Mouse (Mus musculus) embryonic facial prominence, embryonic 15.5 days (tissue): ENCODE results near the gene Itgb4. TPM values are rescaled to one million over a fixed set of nuclear protein-coding genes. Genes with fewer than 3 reads are reported as not detected.

ENCODE experiments used
- ATAC-seq: fragments of 200-750 bp; cut with Nextera tagmentation; 2 replicates; pipeline ENCODE4 v1.8.0; 2017; ENCODE audit warnings: low read depth, moderate TSS enrichment; ENCODE audit not compliant: insufficient number of reproducible peaks, low FRiP score, low TSS enrichment
- H3K27ac ChIP-seq: fragments of 300-500 bp; sonication (generic); replicated peaks from 2 replicates; pipeline ENCODE4 v1.5.1; 2015; ENCODE audit warnings: mild to moderate bottlenecking, inconsistent platforms
- H3K27me3 ChIP-seq: fragments of 300-500 bp; sonication (generic); 2 replicates; pipeline ENCODE4 v1.6.1; 2015; ENCODE audit warnings: inconsistent platforms
- H3K36me3 ChIP-seq: fragments of 300-500 bp; sonication (generic); 2 replicates; pipeline ENCODE4 v1.6.1; 2015; ENCODE audit warnings: mild to moderate bottlenecking, inconsistent platforms
- H3K4me1 ChIP-seq: fragments of 300-500 bp; sonication (generic); 2 replicates; pipeline ENCODE4 v1.6.1; 2015; ENCODE audit warnings: inconsistent platforms
- H3K4me2 ChIP-seq: fragments of 300-500 bp; sonication (generic); replicated peaks from 2 replicates; pipeline ENCODE4 v1.6.1; 2015; ENCODE audit warnings: mild to moderate bottlenecking, inconsistent platforms
- H3K4me3 ChIP-seq: fragments of 300-500 bp; sonication (generic); replicated peaks from 2 replicates; pipeline ENCODE4 v1.5.1; 2015; ENCODE audit warnings: mild to moderate bottlenecking, inconsistent platforms
- H3K9ac ChIP-seq: fragments of 300-500 bp; sonication (generic); 2 replicates; pipeline ENCODE4 v1.6.1; 2015; ENCODE audit warnings: inconsistent platforms
- H3K9me3 ChIP-seq: fragments of 300-500 bp; sonication (generic); replicated peaks from 2 replicates; pipeline ENCODE4 v1.6.1; 2016; ENCODE audit warnings: inconsistent platforms
- WGBS: fragments of 180-500 bp; shearing (Covaris S2); methylation state at CpG from one replicate; pipeline ENCODE4 v1.1.7; 2015; 5-methylcytosine and 5-hydroxymethylcytosine counted together
- polyA plus RNA-seq: library from polyadenylated mRNA; unstranded; fragments of >200 nt; fragmentation: Nextera tagmentation; extraction: Ambion mirVana; gene quantifications from 2 replicates; pipeline ENCODE4 v1.2.1, GENCODE M21; 2015

Gene Itgb4
- polyA plus RNA-seq, 1 experiment from 2014 or later = 21.5 TPM

DNA sequence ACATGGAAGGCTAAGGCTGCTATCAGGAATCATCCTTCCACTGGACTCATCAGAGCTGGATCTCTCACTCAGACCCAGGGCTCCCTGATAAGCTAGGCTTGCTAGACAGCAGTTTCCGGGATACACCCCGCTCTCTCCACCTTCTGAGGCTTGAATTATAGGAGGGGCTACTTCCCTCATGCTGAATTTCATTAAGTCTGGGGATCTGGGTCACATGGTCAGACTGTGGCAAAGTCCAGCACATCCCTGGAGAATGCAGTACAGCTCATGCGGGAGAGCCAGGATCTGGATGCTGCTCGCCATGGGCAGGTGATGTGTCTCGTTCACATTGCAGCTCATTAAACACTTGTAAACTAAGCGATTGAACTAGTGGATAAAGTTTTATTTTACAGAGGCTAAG lies 3.5 kb upstream of the Itgb4 start:
- Histone ChIP-seq H3K4me2 (no peak overlapping the region), H3K9ac (no peak overlapping the region), H3K4me3 (no peak overlapping the region), H3K27me3 (peaks cover 24% of the 10 kb centered on the region), H3K4me1 (peaks cover 19% of the 10 kb centered on the region), H3K27ac (no peak overlapping the region), H3K9me3 (no peaks in the 10 kb centered on the region), H3K36me3 (peaks cover 11% of the 10 kb centered on the region)
- no peak for ATAC-seq
- 70% methylated on average over 6 of the region's 6 CpGs for WGBS

- Histone ChIP-seq H3K4me2 (peak overlapping the region; percentile 80), H3K9me3 (no peaks in the 10 kb centered on the region), H3K36me3 (no peaks in the 10 kb centered on the region), H3K27ac (peak overlapping the region; percentile 44), H3K4me3 (peak overlapping the region; percentile 50), H3K9ac (peak overlapping the region; percentile 42), H3K27me3 (peaks cover 42% of the 10 kb centered on the region), H3K4me1 (peaks cover 15% of the 10 kb centered on the region)
- WGBS = 2% methylated on average over 18 of the region's 18 CpGs
- ATAC-seq = no peak
Measured at GRCm38 (mm10) chr11:115975083-115975420, 543 bp downstream of the Itgb4 start.

GRCm38 (mm10) chr11:115975544-115975943 lies 1.0 kb downstream of the Itgb4 start:
- peak overlapping the region; percentile 44; the same call in 1 of the 2 replicates for H3K27ac ChIP-seq
- no peaks in the 10 kb centered on the region for H3K9me3 ChIP-seq
- 33% methylated on average over 12 of the region's 12 CpGs for WGBS
- peak overlapping the region; percentile 50 for H3K4me3 ChIP-seq
- peak overlapping the region; percentile 80 for H3K4me2 ChIP-seq
- peaks cover 42% of the 10 kb centered on the region for H3K27me3 ChIP-seq
- no peak overlapping the region; the same call in 1 of the 2 replicates for H3K9ac ChIP-seq
- peaks cover 12% of the 10 kb centered on the region for H3K4me1 ChIP-seq
- no peaks in the 10 kb centered on the region for H3K36me3 ChIP-seq
- no peak for ATAC-seq

DNA sequence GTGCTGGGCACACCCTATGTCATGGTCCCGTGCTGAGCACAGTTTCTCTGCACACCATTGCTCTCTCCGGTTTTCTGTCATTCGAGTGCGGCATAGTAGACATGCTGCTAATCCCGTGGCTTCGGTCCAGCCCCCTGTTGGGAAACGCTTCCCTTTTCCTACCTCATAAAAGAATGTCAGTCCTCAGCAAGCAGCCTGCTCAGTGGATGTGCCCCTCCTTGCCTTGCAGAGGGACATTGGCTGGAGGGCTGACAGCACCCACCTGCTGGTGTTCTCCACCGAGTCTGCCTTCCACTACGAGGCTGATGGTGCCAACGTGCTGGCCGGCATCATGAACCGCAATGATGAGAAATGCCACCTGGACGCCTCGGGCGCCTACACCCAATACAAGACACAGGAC lies 8.0 kb downstream of the Itgb4 start:
- no peaks in the 10 kb centered on the region for H3K36me3 ChIP-seq
- H3K4me1 ChIP-seq = no peaks in the 10 kb centered on the region
- H3K4me2 ChIP-seq = no peak overlapping the region
- H3K27ac ChIP-seq = no peak overlapping the region
- no peak overlapping the region for H3K4me3 ChIP-seq
- no peak for ATAC-seq
- no peak overlapping the region for H3K9ac ChIP-seq
- 89% methylated on average over 15 of the region's 15 CpGs for WGBS
- no peaks in the 10 kb centered on the region for H3K9me3 ChIP-seq
- H3K27me3 ChIP-seq = 0 out of 2 replicates have a peak, but pooled peaks cover 5% of the 10 kb centered on the region

DNA sequence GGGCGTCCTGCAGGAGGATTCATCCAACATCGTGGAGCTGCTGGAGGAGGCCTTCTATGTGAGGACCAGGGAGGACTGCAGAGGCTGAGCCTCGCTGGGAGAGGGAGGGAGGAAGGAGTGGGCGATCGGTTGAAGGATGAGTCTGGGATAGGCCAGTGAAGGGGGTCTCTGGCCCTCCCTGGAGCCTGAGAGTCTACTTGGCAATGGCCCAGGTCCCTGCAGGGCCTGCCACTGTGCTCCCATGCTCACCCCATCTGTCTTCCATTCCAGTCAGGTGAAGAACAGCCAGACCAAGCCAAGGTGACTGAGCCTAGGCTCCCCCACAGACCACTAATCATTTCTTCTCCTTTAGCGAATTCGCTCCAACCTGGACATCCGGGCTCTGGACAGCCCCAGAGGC lies 8.8 kb downstream of the Itgb4 start:
- Histone ChIP-seq H3K9me3 (no peaks in the 10 kb centered on the region), H3K4me1 (no peaks in the 10 kb centered on the region), H3K27me3 (no peaks in the 10 kb centered on the region), H3K27ac (no peak overlapping the region), H3K36me3 (no peaks in the 10 kb centered on the region), H3K9ac (no peak overlapping the region), H3K4me2 (no peak overlapping the region), H3K4me3 (no peak overlapping the region)
- no peak; the same call in 1 of the 2 replicates for ATAC-seq
- WGBS = 86% methylated on average over 8 of the region's 8 CpGs

GRCm38 (mm10) chr11:115989686-115990085 lies 15.2 kb downstream of the Itgb4 start:
- ATAC-seq = no peak
- WGBS = 26% methylated on average over 15 of the region's 15 CpGs
- Histone ChIP-seq H3K36me3 (no peaks in the 10 kb centered on the region), H3K9me3 (no peaks in the 10 kb centered on the region), H3K4me3 (0 out of 2 replicates have a peak overlapping the region, but pooled peaks have one; percentile 1), H3K27ac (no peak overlapping the region), H3K4me2 (0 out of 2 replicates have a peak overlapping the region, but pooled peaks have one; percentile 15), H3K27me3 (no peaks in the 10 kb centered on the region), H3K9ac (no peak overlapping the region), H3K4me1 (no peaks in the 10 kb centered on the region)

GRCm38 (mm10) chr11:115992098-115992497 lies 17.6 kb downstream of the Itgb4 start:
- Histone ChIP-seq H3K4me1 (no peaks in the 10 kb centered on the region), H3K36me3 (no peaks in the 10 kb centered on the region), H3K4me3 (no peak overlapping the region), H3K9ac (no peak overlapping the region), H3K27me3 (no peaks in the 10 kb centered on the region), H3K4me2 (no peak overlapping the region), H3K27ac (no peak overlapping the region), H3K9me3 (no peaks in the 10 kb centered on the region)
- 43% methylated on average over 4 of the region's 4 CpGs for WGBS
- no peak for ATAC-seq

GRCm38 (mm10) chr11:115995256-115995655 lies 20.7 kb downstream of the Itgb4 start:
- H3K4me1 ChIP-seq = peaks cover 6% of the 10 kb centered on the region; the same call in 1 of the 2 replicates
- H3K4me2 ChIP-seq = no peak overlapping the region
- no peak for ATAC-seq
- H3K9ac ChIP-seq = no peak overlapping the region
- H3K9me3 ChIP-seq = no peaks in the 10 kb centered on the region
- 87% methylated on average over 3 of the region's 3 CpGs for WGBS
- no peak overlapping the region for H3K4me3 ChIP-seq
- H3K27ac ChIP-seq = no peak overlapping the region
- no peaks in the 10 kb centered on the region for H3K36me3 ChIP-seq
- H3K27me3 ChIP-seq = no peaks in the 10 kb centered on the region

GRCm38 (mm10) chr11:115997047-115997446 lies 22.5 kb downstream of the Itgb4 start:
- Histone ChIP-seq H3K27ac (no peak overlapping the region), H3K4me1 (peaks cover 10% of the 10 kb centered on the region; the same call in 1 of the 2 replicates), H3K27me3 (no peaks in the 10 kb centered on the region), H3K9ac (no peak overlapping the region), H3K9me3 (no peaks in the 10 kb centered on the region), H3K4me2 (no peak overlapping the region), H3K4me3 (no peak overlapping the region), H3K36me3 (no peaks in the 10 kb centered on the region)
- ATAC-seq = no peak
- WGBS = 68% methylated on average over 4 of the region's 4 CpGs

GRCm38 (mm10) chr11:115997662-115998061 lies 23.2 kb downstream of the Itgb4 start:
- Histone ChIP-seq H3K27ac (no peak overlapping the region), H3K4me1 (peaks cover 10% of the 10 kb centered on the region; the same call in 1 of the 2 replicates), H3K4me2 (no peak overlapping the region), H3K27me3 (no peaks in the 10 kb centered on the region), H3K9me3 (no peaks in the 10 kb centered on the region), H3K9ac (no peak overlapping the region), H3K4me3 (no peak overlapping the region), H3K36me3 (no peaks in the 10 kb centered on the region)
- 73% methylated on average over 5 of the region's 5 CpGs for WGBS
- no peak for ATAC-seq

DNA sequence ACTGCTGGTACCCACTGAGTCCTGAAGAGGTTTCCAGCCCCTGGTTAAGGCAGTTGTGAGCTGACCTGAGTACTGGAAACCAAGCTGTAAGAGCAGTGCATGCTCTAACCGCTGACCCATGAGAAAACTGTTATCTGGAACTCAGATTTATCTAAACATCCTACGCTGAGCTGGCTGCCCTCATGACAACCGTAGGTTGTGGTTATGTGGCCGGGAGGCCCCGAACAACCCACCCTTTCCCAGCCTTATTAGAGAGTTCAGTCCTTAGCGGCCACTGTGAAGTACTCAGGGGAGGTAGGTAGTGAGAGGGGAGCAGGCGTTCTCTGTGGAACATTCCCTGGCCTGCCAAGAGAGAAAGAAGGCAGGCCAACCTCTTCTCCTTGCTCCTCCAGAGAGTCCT lies 24.5 kb downstream of the Itgb4 start:
- 71% methylated on average over 7 of the region's 7 CpGs for WGBS
- Histone ChIP-seq H3K4me3 (no peak overlapping the region), H3K27me3 (no peaks in the 10 kb centered on the region), H3K36me3 (no peaks in the 10 kb centered on the region), H3K4me1 (peaks cover 13% of the 10 kb centered on the region), H3K4me2 (no peak overlapping the region), H3K27ac (no peak overlapping the region), H3K9me3 (no peaks in the 10 kb centered on the region), H3K9ac (no peak overlapping the region)
- ATAC-seq = no peak

DNA sequence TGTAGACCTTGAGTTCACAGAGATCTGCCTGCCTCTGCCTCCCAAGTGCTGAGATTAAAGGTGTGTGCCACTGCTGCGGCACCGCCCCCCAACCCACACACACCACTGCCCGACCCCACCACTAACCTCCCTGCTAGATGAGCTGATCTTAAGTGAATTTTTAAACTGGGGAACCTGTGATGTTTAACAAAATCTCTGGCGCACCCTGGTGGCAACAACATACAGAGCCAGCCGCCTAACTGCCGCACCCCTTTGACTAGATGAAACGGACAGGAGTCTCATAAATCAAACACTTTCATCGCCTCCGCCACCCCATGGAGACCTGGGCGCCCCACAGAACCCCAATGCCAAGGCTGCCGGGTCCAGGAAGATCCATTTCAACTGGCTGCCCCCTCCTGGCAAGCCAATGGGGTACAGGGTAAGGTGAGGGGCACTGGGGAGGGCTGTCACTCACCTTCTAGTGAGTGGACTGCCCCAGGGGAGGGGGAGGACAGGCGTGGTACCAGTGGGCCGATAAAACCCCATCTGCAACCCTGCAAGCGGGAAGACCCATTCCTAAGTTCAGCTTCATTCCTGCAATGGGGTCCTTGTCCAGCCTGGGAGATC lies 25.1 kb downstream of the Itgb4 start:
- H3K9ac ChIP-seq = no peak overlapping the region
- no peak overlapping the region for H3K4me3 ChIP-seq
- no peak for ATAC-seq
- 14% methylated on average over 14 of the region's 14 CpGs for WGBS
- no peak overlapping the region for H3K27ac ChIP-seq
- H3K27me3 ChIP-seq = no peaks in the 10 kb centered on the region
- peaks cover 19% of the 10 kb centered on the region for H3K4me1 ChIP-seq
- no peaks in the 10 kb centered on the region for H3K36me3 ChIP-seq
- no peaks in the 10 kb centered on the region for H3K9me3 ChIP-seq
- no peak overlapping the region for H3K4me2 ChIP-seq
